Mouse (Mus musculus) liver, adult 2 months (tissue): ENCODE data around the gene Mbip. TPM values are rescaled to one million over a fixed set of nuclear protein-coding genes. Genes with fewer than 3 reads are reported as not detected.

ENCODE experiments used
- DNase-seq: peaks from one replicate; pipeline ENCODE4 v3.0.0-alpha.2; 2011; ENCODE audit warnings: low read depth, low spot score; ENCODE audit errors: extremely low read depth
- H3K27ac ChIP-seq: fragments of 200-500 bp; replicated peaks from 2 replicates; pipeline ENCODE4 v1.5.1; 2012; ENCODE audit warnings: low read depth, mild to moderate bottlenecking, control low read depth, inconsistent platforms, low read length; ENCODE audit not compliant: insufficient read depth
- H3K27me3 ChIP-seq: fragments of 200-500 bp; 2 replicates; pipeline ENCODE4 v1.6.1; 2012; ENCODE audit warnings: mild to moderate bottlenecking, moderate library complexity, low read length, inconsistent platforms; ENCODE audit not compliant: control insufficient read depth, insufficient read depth
- H3K36me3 ChIP-seq: fragments of 200-500 bp; 2 replicates; pipeline ENCODE4 v1.6.1; 2012; ENCODE audit warnings: low read length, inconsistent platforms; ENCODE audit not compliant: control insufficient read depth, insufficient read depth
- H3K4me1 ChIP-seq: fragments of 200-500 bp; 2 replicates; pipeline ENCODE4 v1.6.1; 2011; ENCODE audit warnings: low read length; ENCODE audit not compliant: control insufficient read depth, insufficient read depth
- H3K4me3 ChIP-seq: fragments of 200-500 bp; 2 replicates; pipeline ENCODE4 v1.5.1; 2011; ENCODE audit warnings: low read depth, mild to moderate bottlenecking, control low read depth, low read length, moderate library complexity; ENCODE audit not compliant: insufficient read depth
- H3K79me2 ChIP-seq: fragments of 200-500 bp; 2 replicates; pipeline ENCODE4 v1.6.1; 2012; ENCODE audit warnings: inconsistent platforms, mild to moderate bottlenecking, low read length, moderate library complexity; ENCODE audit not compliant: control insufficient read depth, insufficient read depth
- H3K9ac ChIP-seq: fragments of 200-500 bp; 2 replicates; pipeline ENCODE4 v1.6.1; 2012; ENCODE audit warnings: low read depth, mild to moderate bottlenecking, control low read depth, inconsistent platforms, low read length
- CTCF ChIP-seq: fragments of 200-500 bp; IDR thresholded peaks from 2 replicates; pipeline ENCODE4 v1.5.1; 2011; ENCODE audit warnings: low read depth, low read length, control low read depth
- POLR2A ChIP-seq: fragments of 200-500 bp; IDR thresholded peaks from 2 replicates; pipeline ENCODE4 v1.6.1; 2011; ENCODE audit warnings: low read length, control low read depth; ENCODE audit not compliant: insufficient read depth; ENCODE audit errors: extremely low read depth
- WGBS: fragments of 180-500 bp; shearing (Covaris S2); methylation state at CpG from one replicate; pipeline ENCODE4 v1.1.7; 2018; 5-methylcytosine and 5-hydroxymethylcytosine counted together
- polyA plus RNA-seq: library from polyadenylated mRNA; depleted of rRNA; stranded (reverse); fragments of >200 nt; gene quantifications from 2 replicates; pipeline ENCODE4 v1.2.3, GENCODE M21; 2012
- total RNA-seq: library from RNA; depleted of rRNA; stranded (reverse); fragments of >200 nt; gene quantifications from 2 replicates; pipeline ENCODE4 v1.2.3, GENCODE M21; 2014

The Mbip gene
- total and polyA plus RNA-seq, 2 experiments: 2.0 to 7.5 TPM

DNA sequence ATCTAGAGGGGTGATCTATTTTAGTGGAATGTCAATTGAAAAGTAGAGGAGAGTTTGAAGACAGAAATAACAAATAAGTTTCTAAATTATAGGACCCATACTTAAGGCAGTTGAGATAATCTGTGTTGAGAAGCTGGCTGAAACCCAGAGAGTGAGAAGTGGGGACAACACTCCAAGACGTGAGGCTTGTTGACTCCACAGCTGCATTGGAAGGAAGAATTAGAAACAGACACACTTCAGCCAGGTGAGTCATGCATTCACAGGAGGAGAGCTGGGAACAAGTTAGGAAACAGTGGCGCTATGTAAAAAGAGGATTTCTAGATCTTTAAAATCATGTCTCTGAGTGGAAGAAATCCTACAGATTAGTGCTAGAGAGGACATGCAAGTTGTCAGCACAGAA lies 12.2 kb downstream of the Mbip start:
- H3K4me1 ChIP-seq: no peaks in the 10 kb centered on the region
- H3K36me3 ChIP-seq: peaks cover 39% of the 10 kb centered on the region
- no peaks in the 10 kb centered on the region for H3K79me2 ChIP-seq
- no peaks in the 10 kb centered on the region for H3K27me3 ChIP-seq
- TF ChIP-seq POLR2A: no peak
- no peak for TF ChIP-seq CTCF
- no peak overlapping the region for H3K27ac ChIP-seq
- no peak overlapping the region for H3K4me3 ChIP-seq
- no peak for DNase-seq
- 92% methylated on average over 2 of the region's 2 CpGs for WGBS
- no peak overlapping the region for H3K9ac ChIP-seq

DNA sequence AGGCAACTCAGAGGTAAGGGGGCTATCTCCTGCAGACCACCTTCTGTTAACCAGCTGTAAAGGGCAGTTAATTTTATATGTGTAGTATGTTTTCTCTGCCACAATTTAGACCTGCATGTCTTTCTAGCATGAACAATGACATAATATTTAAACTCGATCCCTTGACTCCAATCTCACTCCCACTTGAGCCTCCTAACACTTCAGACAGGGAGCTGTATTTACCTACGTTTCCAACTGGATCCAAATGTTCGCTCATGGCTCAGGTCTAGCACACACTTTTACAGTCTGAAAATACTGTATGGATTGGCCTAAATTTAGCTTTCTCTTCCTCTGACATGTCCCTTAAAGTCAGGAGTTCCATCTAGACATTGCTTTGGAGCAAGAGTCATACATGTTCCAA lies 13.2 kb downstream of the Mbip start:
- Histone ChIP-seq H3K36me3 (peaks cover 45% of the 10 kb centered on the region), H3K4me3 (no peak overlapping the region), H3K79me2 (no peaks in the 10 kb centered on the region), H3K27me3 (no peaks in the 10 kb centered on the region), H3K27ac (no peak overlapping the region), H3K4me1 (no peaks in the 10 kb centered on the region), H3K9ac (no peak overlapping the region)
- no peak for TF ChIP-seq CTCF
- no peak for TF ChIP-seq POLR2A
- no peak for DNase-seq
- WGBS: 97% methylated on average over 3 of the region's 3 CpGs

DNA sequence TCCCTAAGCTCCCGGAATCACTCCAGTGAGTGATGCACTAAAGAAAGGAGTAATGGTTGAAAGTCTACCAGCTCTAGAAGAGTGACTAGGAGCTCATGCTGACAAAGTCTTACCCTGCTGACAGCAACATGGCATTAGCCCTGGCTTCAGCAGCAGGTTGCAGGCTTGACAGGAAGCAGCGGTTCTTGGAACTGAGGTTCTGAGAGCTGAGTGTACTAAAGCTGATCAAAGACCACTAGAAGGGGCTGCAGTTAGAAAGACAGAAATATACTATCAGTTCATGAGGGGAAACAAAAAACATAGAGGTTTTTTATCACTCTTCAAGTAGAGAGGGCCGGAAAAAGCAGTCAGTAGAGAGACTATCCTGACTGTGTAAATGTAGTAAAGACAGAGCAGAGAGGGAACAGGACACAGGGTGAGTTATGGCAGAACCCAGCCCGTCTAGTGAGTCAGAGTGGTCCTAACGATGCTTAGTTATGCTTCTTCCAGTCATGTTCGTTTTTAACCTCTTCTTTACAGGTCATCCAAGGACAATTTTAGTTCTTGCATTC lies 18.2 kb downstream of the Mbip start:
- Histone ChIP-seq H3K27ac (no peak overlapping the region), H3K9ac (no peak overlapping the region), H3K79me2 (no peaks in the 10 kb centered on the region), H3K27me3 (no peaks in the 10 kb centered on the region), H3K36me3 (peaks cover 26% of the 10 kb centered on the region), H3K4me3 (no peak overlapping the region), H3K4me1 (no peaks in the 10 kb centered on the region)
- WGBS: 90% methylated on average over 6 of the region's 6 CpGs
- TF ChIP-seq CTCF: no peak
- TF ChIP-seq POLR2A: no peak
- no peak for DNase-seq

DNA sequence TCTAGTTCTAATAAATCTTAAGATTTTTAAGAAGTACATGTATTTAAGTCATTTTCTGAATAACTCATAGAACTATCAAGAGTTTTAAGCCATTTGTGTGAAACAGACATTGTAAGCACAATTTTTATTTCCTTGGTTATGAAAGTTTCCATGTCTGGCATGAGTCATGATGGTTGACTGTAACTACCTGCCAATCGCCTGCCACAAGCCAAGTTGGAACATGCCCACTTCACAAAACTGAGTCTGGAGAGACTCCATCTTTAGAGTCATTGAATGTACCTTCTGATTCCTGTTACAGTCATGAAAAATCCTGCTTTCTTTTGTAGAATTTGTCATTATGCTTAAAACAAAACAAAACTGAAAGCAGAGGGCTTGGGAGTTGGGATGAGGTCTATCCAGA lies 19.8 kb downstream of the Mbip start:
- TF ChIP-seq POLR2A (no peak), CTCF (no peak)
- 91% methylated on average over 1 of the region's 1 CpGs for WGBS
- Histone ChIP-seq H3K9ac (no peak overlapping the region), H3K4me3 (no peak overlapping the region), H3K79me2 (no peaks in the 10 kb centered on the region), H3K36me3 (peaks cover 23% of the 10 kb centered on the region), H3K27me3 (no peaks in the 10 kb centered on the region), H3K4me1 (no peaks in the 10 kb centered on the region), H3K27ac (no peak overlapping the region)
- no peak for DNase-seq

DNA sequence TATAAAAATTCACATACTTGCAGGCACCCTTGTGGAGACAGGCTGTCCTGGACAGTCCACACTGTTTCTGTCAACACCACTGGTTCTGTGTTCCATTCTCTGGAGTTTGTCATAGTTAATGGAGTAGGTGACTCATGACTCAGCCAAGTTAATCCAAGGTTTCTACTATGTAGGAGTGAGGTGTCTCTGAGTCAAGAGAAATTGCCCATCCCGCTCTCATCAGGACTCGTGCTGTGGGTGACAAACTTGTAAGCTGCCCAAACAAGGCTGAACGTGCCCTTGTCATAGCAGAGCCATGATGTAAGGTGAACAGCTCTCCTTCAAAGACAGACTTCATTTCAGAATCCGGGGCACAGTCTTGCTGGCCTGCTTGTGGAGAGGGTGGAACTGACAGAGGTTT lies 26.8 kb downstream of the Mbip start:
- no peak for TF ChIP-seq POLR2A
- TF ChIP-seq CTCF: no peak
- Histone ChIP-seq H3K36me3 (no peaks in the 10 kb centered on the region), H3K4me3 (no peak overlapping the region), H3K79me2 (no peaks in the 10 kb centered on the region), H3K27ac (no peak overlapping the region), H3K4me1 (no peaks in the 10 kb centered on the region), H3K9ac (no peak overlapping the region), H3K27me3 (no peaks in the 10 kb centered on the region)
- 92% methylated on average over 4 of the region's 4 CpGs for WGBS
- no peak for DNase-seq

DNA sequence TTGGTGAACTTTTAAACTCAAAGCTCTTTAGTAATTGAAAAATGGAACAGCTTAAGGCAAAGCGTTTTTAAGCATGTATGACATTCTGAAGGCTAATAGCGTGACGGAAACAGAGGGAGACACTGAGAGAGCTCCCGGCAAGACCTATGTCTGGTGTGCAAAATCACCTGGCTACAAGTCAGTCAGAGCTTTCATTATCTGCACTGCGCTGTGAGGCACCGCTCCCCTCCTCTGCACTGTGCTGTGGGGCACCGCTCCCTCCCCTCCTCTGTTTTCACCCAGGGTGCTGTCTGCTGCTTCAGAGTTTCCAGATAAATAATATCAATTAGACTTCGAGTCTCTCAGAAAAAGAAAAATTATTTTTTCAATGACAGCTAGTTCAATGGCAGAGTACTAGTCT lies 27.6 kb downstream of the Mbip start:
- H3K27ac ChIP-seq: no peak overlapping the region
- H3K27me3 ChIP-seq: no peaks in the 10 kb centered on the region
- H3K79me2 ChIP-seq: no peaks in the 10 kb centered on the region
- no peak for TF ChIP-seq CTCF
- no peak for TF ChIP-seq POLR2A
- no peak for DNase-seq
- no peaks in the 10 kb centered on the region for H3K36me3 ChIP-seq
- H3K9ac ChIP-seq: no peak overlapping the region
- no peaks in the 10 kb centered on the region for H3K4me1 ChIP-seq
- 89% methylated on average over 8 of the region's 8 CpGs for WGBS
- H3K4me3 ChIP-seq: no peak overlapping the region
